21 mouse cellular contexts compared by ENCODE assay signal in genomic region chr13:48555976-48556375, GRCm38 (mm10). TPM values are rescaled to one million over a fixed set of nuclear protein-coding genes. Genes with fewer than 3 reads are reported as not detected.
"Had no signal": no experiment of that assay in that cellular context is flagged by ENCODE, and none has a peak within 500 bp of the region (broad histone marks: within the 10 kb centered on the region; RNA-seq: fewer than 3 reads in every experiment).

No protein-coding gene starts in this region.

- H3K4me1 ChIP-seq: liver, embryonic 12.5 days had no signal

- H3K9ac ChIP-seq: kidney, embryonic 15.5 days; limb, embryonic 13.5 days; liver, embryonic 12.5 days; liver, embryonic 15.5 days; lung, embryonic 15.5 days had no signal

- H3K27me3 ChIP-seq: kidney, embryonic 15.5 days; limb, embryonic 13.5 days; liver, embryonic 12.5 days; liver, embryonic 15.5 days; lung, embryonic 15.5 days had no signal

- H3K36me3 ChIP-seq: kidney, embryonic 15.5 days; limb, embryonic 10.5 days; limb, embryonic 13.5 days; liver, embryonic 12.5 days; liver, embryonic 15.5 days; lung, embryonic 15.5 days had no signal

- H3K27ac ChIP-seq: kidney, embryonic 15.5 days; layer of hippocampus, adult 2 months; limb, embryonic 10.5 days; limb, embryonic 13.5 days; liver, embryonic 12.5 days; liver, embryonic 15.5 days; lung, embryonic 15.5 days had no signal

- H3K9me3 ChIP-seq: kidney, embryonic 15.5 days; limb, embryonic 10.5 days; limb, embryonic 13.5 days; liver, embryonic 12.5 days; liver, embryonic 15.5 days; lung, embryonic 15.5 days had no signal

- H3K4me3 ChIP-seq: kidney, embryonic 15.5 days; layer of hippocampus, adult 2 months; limb, embryonic 10.5 days; limb, embryonic 13.5 days; liver, embryonic 12.5 days; liver, embryonic 15.5 days; lung, embryonic 15.5 days had no signal

- DNase-seq: kidney, adult 8-10 months; kidney, postnatal 25 days; layer of hippocampus, adult 9-11 months; liver; lung, adult 18-20 months; lung, postnatal 10 days; lung, postnatal 4 days; midbrain, embryonic 14.5 days; right cerebral cortex, adult 18-20 months; right cerebral cortex, postnatal 14 days; right cerebral cortex, postnatal 4 days; thymus, postnatal 25 days had no signal

RNA-seq across cellular contexts. Expression of gene A830005F24Rik, which starts 42.6 kb away (rescaled TPM):
- total RNA-seq: megakaryocyte-erythroid progenitor cell, adult 5-6 weeks had no signal
- polyA plus RNA-seq: large intestine, adult 2 months had no signal
